Mouse (Mus musculus) intestine, embryonic 14.5 days (tissue): ENCODE data around the gene Tmem40. TPM values are rescaled to one million over a fixed set of nuclear protein-coding genes. Genes with fewer than 3 reads are reported as not detected.

Source experiments
- microRNA-seq: library from miRNA; unstranded; fragments of <30 nt; microRNA quantifications from one replicate; pipeline ENCODE4, GENCODE M21; 2016
- polyA plus RNA-seq: library from polyadenylated mRNA; unstranded; fragments of >200 nt; fragmentation: Nextera tagmentation; extraction: Ambion mirVana; gene quantifications from 2 replicates; pipeline ENCODE4 v1.2.1, GENCODE M21; 2014

Gene Tmem40
- polyA plus RNA-seq, 1 experiment from 2014 or later: 0.51 TPM

Small RNA genes within 50 kb of the gene (microRNA-seq; reads per million reads assigned to microRNA genes)
- gene Mir7660: not detected

Other genes with a start within 250 kb of the Tmem40 start
- gene Tsen2, start 217.7 kb downstream of the Tmem40 start, polyA plus RNA-seq: 32.3 and 32.6 TPM in 2 replicates
- 26.2 and 32.0 TPM in 2 replicates for gene Mkrn2os, start 169.8 kb downstream of the Tmem40 start, polyA plus RNA-seq
- gene Mkrn2, start 160.5 kb downstream of the Tmem40 start, polyA plus RNA-seq: 28.0 and 32.0 TPM in 2 replicates
- 114 and 122 TPM in 2 replicates for gene Raf1, start 85.8 kb downstream of the Tmem40 start, polyA plus RNA-seq
- gene Cand2, start 12.1 kb upstream of the Tmem40 start, polyA plus RNA-seq: 29.6 and 30.2 TPM in 2 replicates
- gene Rpl32, start 46.3 kb upstream of the Tmem40 start, polyA plus RNA-seq: 2,668 and 2,809 TPM in 2 replicates
- gene Efcab12, start 76.0 kb upstream of the Tmem40 start, polyA plus RNA-seq: 0.67 and 0.69 TPM in 2 replicates
- gene Mbd4, start 91.0 kb upstream of the Tmem40 start, polyA plus RNA-seq: 14.7 and 18.4 TPM in 2 replicates
- gene Ift122, start 91.1 kb upstream of the Tmem40 start, polyA plus RNA-seq: 18.4 and 21.5 TPM in 2 replicates
- gene Rho, start 169.3 kb upstream of the Tmem40 start, polyA plus RNA-seq: 0.07 TPM in 1 of 2 replicates, not detected in the other
- not detected in 2 replicates for gene H1foo, start 182.5 kb upstream of the Tmem40 start, polyA plus RNA-seq
- 39.7 and 46.5 TPM in 2 replicates for gene Plxnd1, start 232.6 kb upstream of the Tmem40 start, polyA plus RNA-seq